Mouse (Mus musculus) embryo, embryonic 10 days (tissue): ENCODE data around the gene Sh3bgr.

Source experiments
- DNase-seq: peaks from one replicate; pipeline ENCODE4 v3.0.0-alpha.2; 2015; ENCODE audit warnings: low spot score

Sh3bgr gene

GRCm38 (mm10) chr16:96210856-96211255 is 10.6 kb downstream of the Sh3bgr start:
- DNase-seq = no peak

- no peak for DNase-seq
Measured at GRCm38 (mm10) chr16:96213027-96213426, 12.8 kb downstream of the Sh3bgr start.

GRCm38 (mm10) chr16:96221491-96221890 is 21.2 kb downstream of the Sh3bgr start:
- no peak for DNase-seq

- no peak for DNase-seq
Measured at GRCm38 (mm10) chr16:96221959-96222358, 21.7 kb downstream of the Sh3bgr start.

GRCm38 (mm10) chr16:96222452-96222851 is 22.2 kb downstream of the Sh3bgr start:
- no peak for DNase-seq

GRCm38 (mm10) chr16:96228438-96228837 is 28.2 kb downstream of the Sh3bgr start:
- no peak for DNase-seq

- DNase-seq = no peak
Measured at GRCm38 (mm10) chr16:96229044-96229555, 28.9 kb downstream of the Sh3bgr start.

GRCm38 (mm10) chr16:96230411-96230810 is 30.2 kb downstream of the Sh3bgr start:
- DNase-seq = peak; percentile 94

GRCm38 (mm10) chr16:96231251-96231650 is 31.0 kb downstream of the Sh3bgr start:
- DNase-seq = no peak

GRCm38 (mm10) chr16:96231974-96232373 is 31.7 kb downstream of the Sh3bgr start:
- DNase-seq = no peak

- DNase-seq = no peak
Measured at GRCm38 (mm10) chr16:96233996-96234395, 33.7 kb downstream of the Sh3bgr start.

- DNase-seq = peak; percentile 5
Measured at GRCm38 (mm10) chr16:96235366-96235970, 35.2 kb downstream of the Sh3bgr start, which contains the start of gene B3galt5. TSS of gene B3galt5 (plus strand) at chr16:96235801.

GRCm38 (mm10) chr16:96244496-96244895 is 44.2 kb downstream of the Sh3bgr start:
- no peak for DNase-seq

- no peak for DNase-seq
Measured at GRCm38 (mm10) chr16:96249635-96250034, 49.4 kb downstream of the Sh3bgr start.

- DNase-seq = no peak
Measured at GRCm38 (mm10) chr16:96252146-96252545, 51.9 kb downstream of the Sh3bgr start.

GRCm38 (mm10) chr16:96258429-96258828 is 58.2 kb downstream of the Sh3bgr start:
- DNase-seq = no peak

GRCm38 (mm10) chr16:96271736-96272135 is 71.5 kb downstream of the Sh3bgr start:
- no peak for DNase-seq

GRCm38 (mm10) chr16:96272929-96273619 is 72.8 kb downstream of the Sh3bgr start:
- DNase-seq = no peak

GRCm38 (mm10) chr16:96276596-96276995 is 76.3 kb downstream of the Sh3bgr start:
- DNase-seq = no peak
